Mouse (Mus musculus) liver, postnatal 0 days (tissue): Measurements from ENCODE around the gene Saxo1.

Source experiments
- CTCF ChIP-seq: sonication (generic); IDR thresholded peaks from 2 replicates; pipeline ENCODE4 v1.5.1; 2016; ENCODE audit warnings: antibody characterized with exemption, low read depth
- EP300 ChIP-seq: IDR thresholded peaks from 2 replicates; pipeline ENCODE4 v1.6.1; 2016; ENCODE audit warnings: antibody characterized with exemption, low read depth, mild to moderate bottlenecking

DNA sequence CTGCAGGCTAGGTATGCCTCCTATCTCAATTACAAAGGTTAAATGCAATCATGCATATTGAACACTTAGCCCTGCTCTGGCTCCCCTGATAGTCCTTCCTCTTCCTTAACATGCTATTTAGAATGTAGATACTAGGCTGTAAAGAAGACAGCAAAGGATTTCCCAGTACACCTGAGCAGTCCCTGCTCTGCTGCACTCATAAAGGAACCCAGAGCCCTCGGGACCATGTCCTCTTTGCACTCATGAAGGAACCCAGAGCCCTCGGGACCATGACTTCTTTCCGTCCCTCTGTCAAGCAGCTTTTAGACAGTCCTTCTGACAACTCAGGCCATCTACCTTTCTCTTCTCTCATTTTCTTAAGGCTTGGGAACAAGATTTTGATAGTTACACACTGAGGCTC is 22.5 kb upstream of the Saxo1 start:
- TF ChIP-seq CTCF (no peak), EP300 (no peak)
